Mouse (Mus musculus) heart, embryonic 13.5 days (tissue): ENCODE measurements around the gene Hmgxb4. TPM values are rescaled to one million over a fixed set of nuclear protein-coding genes. Genes with fewer than 3 reads are reported as not detected.

ENCODE experiments used
- ATAC-seq: fragments of 200-750 bp; cut with Nextera tagmentation; 2 replicates; pipeline ENCODE4 v1.8.0; 2017; ENCODE audit warnings: moderate TSS enrichment; ENCODE audit not compliant: insufficient number of reproducible peaks, low FRiP score, low TSS enrichment; ENCODE audit errors: extremely low read depth
- H3K27ac ChIP-seq: fragments of 300-500 bp; sonication (generic); replicated peaks from 2 replicates; pipeline ENCODE4 v1.5.1; 2015; ENCODE audit warnings: moderate library complexity, mild to moderate bottlenecking, inconsistent platforms
- H3K27me3 ChIP-seq: fragments of 300-500 bp; sonication (generic); replicated peaks from 2 replicates; pipeline ENCODE4 v1.6.1; 2015; ENCODE audit warnings: mild to moderate bottlenecking, inconsistent platforms
- H3K36me3 ChIP-seq: fragments of 300-500 bp; sonication (generic); 2 replicates; pipeline ENCODE4 v1.6.1; 2015; ENCODE audit warnings: mild to moderate bottlenecking, inconsistent platforms
- H3K4me1 ChIP-seq: fragments of 300-500 bp; sonication (generic); 2 replicates; pipeline ENCODE4 v1.6.1; 2015; ENCODE audit warnings: inconsistent platforms
- H3K4me2 ChIP-seq: fragments of 300-500 bp; sonication (generic); 2 replicates; pipeline ENCODE4 v1.6.1; 2015; ENCODE audit warnings: inconsistent platforms, mild to moderate bottlenecking, moderate library complexity
- H3K4me3 ChIP-seq: fragments of 300-500 bp; sonication (generic); 2 replicates; pipeline ENCODE4 v1.5.1; 2015; ENCODE audit warnings: moderate library complexity, mild to moderate bottlenecking, inconsistent platforms
- H3K9ac ChIP-seq: fragments of 300-500 bp; sonication (generic); 2 replicates; pipeline ENCODE4 v1.6.1; 2015; ENCODE audit warnings: inconsistent platforms, mild to moderate bottlenecking, moderate library complexity
- H3K9me3 ChIP-seq: fragments of 300-500 bp; sonication (generic); 2 replicates; pipeline ENCODE4 v1.6.1; 2016; ENCODE audit warnings: inconsistent platforms
- WGBS: fragments of 180-500 bp; shearing (Covaris S2); methylation state at CpG from one replicate; pipeline ENCODE4 v1.1.7; 2015; ENCODE audit warnings: mixed read lengths; 5-methylcytosine and 5-hydroxymethylcytosine counted together
- polyA plus RNA-seq: library from polyadenylated mRNA; unstranded; fragments of >200 nt; fragmentation: Nextera tagmentation; extraction: Ambion mirVana; gene quantifications from 2 replicates; pipeline ENCODE4 v1.2.1, GENCODE M21; 2015

Gene Hmgxb4
- polyA plus RNA-seq, 1 experiment from 2014 or later = 23.1 TPM

DNA sequence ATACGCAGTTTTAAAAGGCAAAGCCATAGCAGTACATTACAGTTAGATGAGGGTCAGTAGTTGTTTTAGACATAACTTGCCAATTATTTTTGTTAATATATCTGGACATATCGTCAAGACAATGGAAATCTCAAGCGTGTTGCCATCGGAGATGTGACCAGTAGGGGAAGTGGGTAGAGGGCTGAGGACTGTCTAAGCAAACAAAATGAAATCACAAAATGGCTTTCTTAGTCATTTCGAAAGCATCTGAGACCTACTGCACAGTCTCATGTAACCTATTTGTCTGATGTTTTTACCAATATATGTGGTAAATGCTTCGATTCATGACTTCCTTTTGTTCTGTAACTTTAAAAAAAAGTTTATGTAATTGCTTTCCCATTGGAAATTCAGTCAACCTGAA, 11.3 kb upstream of the Hmgxb4 start:
- no peak for ATAC-seq
- Histone ChIP-seq H3K27ac (no peak overlapping the region), H3K4me1 (no peaks in the 10 kb centered on the region), H3K27me3 (no peaks in the 10 kb centered on the region), H3K9ac (no peak overlapping the region), H3K4me3 (no peak overlapping the region), H3K36me3 (no peaks in the 10 kb centered on the region), H3K4me2 (no peak overlapping the region), H3K9me3 (no peaks in the 10 kb centered on the region)
- 80% methylated on average over 6 of the region's 6 CpGs for WGBS

DNA sequence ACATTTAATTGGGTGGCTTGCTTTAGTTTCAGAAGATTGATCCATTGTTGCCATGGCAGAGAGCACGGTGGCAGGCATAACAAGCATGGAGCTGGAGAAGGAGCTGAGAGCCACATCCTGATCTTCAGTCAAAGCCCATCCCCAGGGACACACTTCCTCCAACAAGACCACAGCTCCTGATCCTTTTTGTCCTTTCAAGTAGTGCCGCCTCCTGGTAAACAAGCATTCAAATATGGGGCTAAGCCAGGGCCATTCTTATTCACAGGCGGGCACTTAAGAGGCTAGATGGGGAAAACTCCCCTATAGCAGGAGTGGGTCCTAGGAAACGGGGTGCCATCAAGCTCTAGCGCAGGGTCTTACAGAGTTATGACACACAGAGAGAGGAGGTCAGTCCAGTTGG, 5.7 kb upstream of the Hmgxb4 start:
- peaks cover 5% of the 10 kb centered on the region; the same call in 1 of the 2 replicates for H3K4me1 ChIP-seq
- H3K27ac ChIP-seq = no peak overlapping the region
- no peaks in the 10 kb centered on the region for H3K36me3 ChIP-seq
- H3K9ac ChIP-seq = no peak overlapping the region
- no peak for ATAC-seq
- 80% methylated on average over 5 of the region's 5 CpGs for WGBS
- H3K27me3 ChIP-seq = no peaks in the 10 kb centered on the region; the same call in 1 of the 2 replicates
- no peak overlapping the region for H3K4me2 ChIP-seq
- H3K4me3 ChIP-seq = no peak overlapping the region
- no peaks in the 10 kb centered on the region for H3K9me3 ChIP-seq

DNA sequence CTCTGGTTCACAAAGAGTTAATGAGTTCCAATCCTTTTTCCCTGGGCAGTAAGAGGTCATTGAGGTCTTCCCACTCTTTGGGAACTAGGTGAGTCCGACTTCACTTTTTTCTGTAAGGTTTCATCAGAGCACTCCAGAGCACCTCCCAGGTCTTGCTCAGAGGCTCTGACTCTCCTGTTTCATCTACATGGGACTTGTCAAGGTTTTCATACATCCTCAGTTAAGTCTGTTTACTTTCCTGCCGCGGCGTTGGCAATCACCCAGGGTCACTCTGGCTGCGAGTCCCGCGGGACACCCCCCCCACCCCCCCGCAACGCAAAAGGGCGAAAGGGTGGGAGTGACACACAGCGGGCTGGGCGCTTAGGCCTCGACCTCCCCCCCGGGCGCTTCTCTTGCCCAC, 3.1 kb upstream of the Hmgxb4 start:
- H3K4me3 ChIP-seq = peak overlapping the region; percentile 15; the same call in 1 of the 2 replicates
- peak overlapping the region; percentile 52 for H3K4me2 ChIP-seq
- no peaks in the 10 kb centered on the region for H3K9me3 ChIP-seq
- WGBS = 15% methylated on average over 15 of the region's 15 CpGs
- peaks cover 15% of the 10 kb centered on the region for H3K4me1 ChIP-seq
- no peak overlapping the region for H3K27ac ChIP-seq
- H3K36me3 ChIP-seq = no peaks in the 10 kb centered on the region
- H3K9ac ChIP-seq = peak overlapping the region; percentile 56; the same call in 1 of the 2 replicates
- ATAC-seq = no peak
- no peaks in the 10 kb centered on the region; the same call in 1 of the 2 replicates for H3K27me3 ChIP-seq

DNA sequence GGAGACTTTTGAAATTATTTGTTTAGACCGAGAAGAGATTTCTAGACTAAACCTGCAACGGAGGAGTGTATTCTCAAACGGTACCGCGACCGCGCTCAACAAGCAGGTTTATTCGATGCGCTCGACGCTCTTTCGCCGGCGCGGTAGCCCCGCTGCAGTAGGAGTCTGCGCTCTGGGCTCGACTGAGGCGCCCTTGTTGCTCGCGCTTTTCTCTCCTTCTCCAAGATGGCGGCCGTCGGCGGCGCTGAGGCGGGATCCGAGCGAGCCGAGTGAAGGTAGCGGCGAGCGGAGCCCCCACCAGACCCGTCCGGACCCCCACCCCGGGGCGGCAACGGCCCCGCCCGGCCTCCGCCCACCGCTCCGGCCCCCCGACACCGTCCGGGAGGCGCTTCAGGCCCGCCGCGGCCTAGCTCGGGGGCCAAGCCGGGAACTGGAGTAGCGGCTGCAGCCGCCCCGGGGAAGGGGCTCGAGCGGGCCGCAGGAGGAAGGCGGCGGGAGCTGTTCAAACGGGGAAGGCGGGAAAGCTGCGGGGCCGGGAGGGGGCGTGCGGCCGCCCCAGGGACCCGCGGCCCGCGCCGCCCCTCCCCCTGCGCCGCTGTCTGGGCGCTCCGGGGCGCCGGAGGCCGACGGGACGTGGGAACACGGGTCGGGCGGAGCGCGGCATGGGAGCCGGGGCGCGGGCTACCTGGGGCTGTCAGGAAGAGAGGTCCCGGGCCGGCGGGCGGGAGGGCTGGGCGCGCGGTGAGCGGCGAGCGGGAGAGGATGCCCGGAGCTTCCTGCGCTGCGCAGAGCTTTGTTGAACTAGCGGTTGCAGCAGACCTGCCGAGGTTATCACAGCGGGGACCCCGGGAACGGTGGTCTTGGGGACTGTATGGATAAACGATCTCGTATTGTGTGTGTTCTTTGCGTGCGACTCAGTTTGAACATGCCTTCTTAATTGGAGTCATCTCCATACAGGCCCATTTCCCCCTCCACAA, 607 bp downstream of the Hmgxb4 start:
- peak; percentile 77; the same call in 1 of the 2 replicates for ATAC-seq
- H3K4me3 ChIP-seq = peak overlapping the region; percentile 85
- H3K27ac ChIP-seq = peak overlapping the region; percentile 95
- under 1% methylated on average over 93 of the region's 111 CpGs for WGBS
- peak overlapping the region; percentile 99 for H3K9ac ChIP-seq
- H3K4me1 ChIP-seq = peaks cover 18% of the 10 kb centered on the region
- H3K27me3 ChIP-seq = no peaks in the 10 kb centered on the region; the same call in 1 of the 2 replicates
- peak overlapping the region; percentile 80 for H3K4me2 ChIP-seq
- H3K36me3 ChIP-seq = peaks cover 3% of the 10 kb centered on the region
- no peaks in the 10 kb centered on the region for H3K9me3 ChIP-seq

DNA sequence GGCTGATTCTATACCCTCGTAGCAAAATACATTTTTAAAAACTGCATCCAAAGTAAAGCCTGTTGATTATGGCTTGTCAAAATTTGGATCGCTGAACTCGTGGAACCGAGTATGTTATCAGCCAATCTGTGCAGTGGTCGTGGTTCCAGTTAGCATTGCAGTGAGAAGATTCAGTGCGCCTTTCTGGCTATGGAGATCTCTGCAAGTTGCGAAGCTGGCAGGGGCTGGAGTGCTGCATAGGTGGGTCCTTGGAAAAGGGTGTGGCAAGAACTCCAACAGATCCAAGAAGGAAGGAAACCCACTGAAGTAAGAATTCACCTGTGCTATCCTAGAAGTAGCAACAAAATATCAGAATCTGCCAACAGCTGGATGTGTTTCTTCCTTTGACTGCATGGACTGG, 1.4 kb downstream of the Hmgxb4 start:
- ATAC-seq = no peak
- Histone ChIP-seq H3K4me2 (peak overlapping the region; percentile 80), H3K27me3 (no peaks in the 10 kb centered on the region; the same call in 1 of the 2 replicates), H3K9me3 (no peaks in the 10 kb centered on the region), H3K4me1 (peaks cover 18% of the 10 kb centered on the region), H3K9ac (peak overlapping the region; percentile 99), H3K36me3 (peaks cover 11% of the 10 kb centered on the region), H3K27ac (peak overlapping the region; percentile 95; the same call in 1 of the 2 replicates), H3K4me3 (peak overlapping the region; percentile 85)
- WGBS = 8% methylated on average over 7 of the region's 7 CpGs

DNA sequence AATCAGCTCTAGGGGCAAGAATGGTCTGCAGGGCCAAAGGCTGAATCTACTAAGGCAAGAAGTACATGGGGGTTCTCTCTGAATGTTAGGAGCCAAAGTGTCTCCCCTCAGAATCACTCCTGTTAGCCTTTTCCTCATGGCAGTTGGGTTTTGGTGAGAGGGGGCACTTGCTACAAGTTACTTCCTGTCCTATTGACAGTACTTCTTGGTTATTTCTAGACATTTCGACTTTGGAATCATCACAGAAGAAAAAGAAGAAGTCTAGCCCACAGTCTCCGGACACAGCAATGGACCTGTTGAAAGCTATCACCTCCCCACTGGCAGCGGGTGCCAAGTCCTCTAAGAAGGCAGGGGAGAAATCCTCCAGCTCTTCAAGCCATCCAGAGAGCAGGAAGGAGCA, 7.3 kb downstream of the Hmgxb4 start:
- ATAC-seq = no peak
- 85% methylated on average over 3 of the region's 3 CpGs for WGBS
- Histone ChIP-seq H3K27me3 (no peaks in the 10 kb centered on the region), H3K4me2 (no peak overlapping the region), H3K27ac (no peak overlapping the region), H3K9me3 (no peaks in the 10 kb centered on the region), H3K4me1 (no peaks in the 10 kb centered on the region), H3K36me3 (peaks cover 66% of the 10 kb centered on the region), H3K4me3 (no peak overlapping the region), H3K9ac (no peak overlapping the region)

DNA sequence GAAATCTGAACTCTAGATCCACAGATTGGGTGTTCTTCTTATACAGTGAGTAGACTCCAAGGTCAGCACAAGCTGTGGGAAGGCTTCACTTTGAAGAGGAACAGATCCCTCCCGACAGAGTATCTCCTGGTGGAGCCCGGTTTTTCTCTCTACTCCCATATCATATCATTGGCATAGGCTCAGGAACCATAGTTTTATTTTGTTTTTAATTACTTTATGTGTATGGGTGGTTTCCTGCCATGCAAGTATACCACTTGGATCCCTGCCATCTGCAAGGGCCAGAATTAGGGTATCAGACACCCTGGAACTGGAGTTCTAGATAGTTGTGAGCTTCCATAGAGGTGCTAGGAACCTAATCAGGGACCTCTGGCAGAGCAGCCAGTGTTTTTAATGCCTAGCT, 15.7 kb downstream of the Hmgxb4 start:
- H3K4me2 ChIP-seq = no peak overlapping the region
- no peak for ATAC-seq
- peaks cover 66% of the 10 kb centered on the region for H3K36me3 ChIP-seq
- H3K27ac ChIP-seq = no peak overlapping the region
- 90% methylated on average over 2 of the region's 2 CpGs for WGBS
- H3K9me3 ChIP-seq = no peaks in the 10 kb centered on the region
- no peaks in the 10 kb centered on the region for H3K27me3 ChIP-seq
- no peak overlapping the region for H3K4me3 ChIP-seq
- H3K4me1 ChIP-seq = peaks cover 5% of the 10 kb centered on the region; the same call in 1 of the 2 replicates
- H3K9ac ChIP-seq = no peak overlapping the region

DNA sequence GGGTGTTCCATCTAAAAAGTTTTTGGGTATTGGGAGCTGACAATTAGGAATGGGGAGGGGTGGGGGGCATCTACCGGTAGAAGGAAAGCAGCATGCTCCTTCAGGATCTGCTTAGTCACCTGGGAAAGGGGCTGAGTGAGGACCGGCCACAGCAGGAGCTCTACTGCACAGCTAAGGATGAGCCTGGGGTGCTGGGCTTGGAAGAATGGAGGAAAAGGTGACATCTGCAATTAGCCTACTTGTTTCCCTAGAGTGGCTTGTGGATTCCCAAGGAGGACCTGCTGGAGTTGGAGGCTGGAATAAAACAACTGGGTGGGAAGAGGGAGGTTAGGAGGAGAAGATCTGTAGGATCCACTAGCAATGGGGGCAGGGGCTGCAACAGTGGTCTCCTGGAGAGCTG, 20.4 kb downstream of the Hmgxb4 start:
- Histone ChIP-seq H3K27me3 (no peaks in the 10 kb centered on the region), H3K4me1 (peaks cover 20% of the 10 kb centered on the region), H3K9me3 (no peaks in the 10 kb centered on the region), H3K4me3 (no peak overlapping the region), H3K36me3 (peaks cover 46% of the 10 kb centered on the region), H3K4me2 (no peak overlapping the region), H3K27ac (no peak overlapping the region), H3K9ac (no peak overlapping the region)
- 47% methylated on average over 2 of the region's 2 CpGs for WGBS
- no peak for ATAC-seq

DNA sequence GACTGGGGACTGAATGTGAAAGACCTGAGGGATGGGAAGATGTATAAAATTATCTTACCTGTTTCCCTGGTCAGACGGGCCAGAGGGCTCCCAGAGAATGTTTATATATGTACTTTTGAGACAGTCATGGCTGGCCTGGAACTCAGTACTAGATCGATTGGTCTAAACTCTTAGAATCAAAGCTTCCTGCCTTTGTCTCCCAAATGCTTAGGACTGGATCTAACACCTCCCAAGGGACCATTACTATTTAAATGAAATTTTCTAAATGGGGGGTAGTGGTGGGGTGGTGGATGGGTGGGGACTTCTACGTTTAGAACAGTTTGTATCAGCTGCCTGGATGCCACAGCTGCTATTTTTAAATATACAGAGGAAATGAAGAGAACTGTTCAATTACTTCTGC, 20.8 kb downstream of the Hmgxb4 start:
- WGBS = 54% methylated on average over 3 of the region's 3 CpGs
- ATAC-seq = no peak
- Histone ChIP-seq H3K4me3 (no peak overlapping the region), H3K36me3 (peaks cover 42% of the 10 kb centered on the region), H3K9me3 (no peaks in the 10 kb centered on the region), H3K9ac (no peak overlapping the region), H3K27me3 (no peaks in the 10 kb centered on the region), H3K4me1 (peaks cover 23% of the 10 kb centered on the region), H3K4me2 (no peak overlapping the region), H3K27ac (no peak overlapping the region)

DNA sequence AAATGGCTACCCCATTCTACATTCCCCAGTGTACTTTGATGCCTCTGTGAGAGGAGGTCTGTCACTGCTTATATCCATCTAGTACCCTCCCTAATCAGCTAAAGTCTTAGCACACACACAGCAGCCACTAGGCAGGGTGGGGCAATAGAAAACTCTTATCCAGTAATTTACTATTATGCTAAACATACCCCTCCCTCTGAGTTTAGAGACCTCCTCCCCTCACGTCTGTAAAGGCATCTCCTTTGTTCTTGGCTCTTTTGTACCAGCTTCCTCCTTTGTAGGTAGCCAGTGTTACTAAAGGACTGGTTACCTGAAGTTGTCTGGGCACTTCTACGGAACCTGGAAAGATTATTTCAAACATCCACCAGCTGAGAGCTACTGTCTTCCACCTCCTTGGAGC, 22.8 kb downstream of the Hmgxb4 start:
- Histone ChIP-seq H3K27me3 (no peaks in the 10 kb centered on the region), H3K9me3 (no peaks in the 10 kb centered on the region), H3K27ac (no peak overlapping the region), H3K36me3 (peaks cover 37% of the 10 kb centered on the region), H3K4me3 (no peak overlapping the region), H3K4me2 (no peak overlapping the region), H3K4me1 (peaks cover 23% of the 10 kb centered on the region), H3K9ac (no peak overlapping the region)
- ATAC-seq = no peak
- WGBS = 67% methylated on average over 2 of the region's 2 CpGs

DNA sequence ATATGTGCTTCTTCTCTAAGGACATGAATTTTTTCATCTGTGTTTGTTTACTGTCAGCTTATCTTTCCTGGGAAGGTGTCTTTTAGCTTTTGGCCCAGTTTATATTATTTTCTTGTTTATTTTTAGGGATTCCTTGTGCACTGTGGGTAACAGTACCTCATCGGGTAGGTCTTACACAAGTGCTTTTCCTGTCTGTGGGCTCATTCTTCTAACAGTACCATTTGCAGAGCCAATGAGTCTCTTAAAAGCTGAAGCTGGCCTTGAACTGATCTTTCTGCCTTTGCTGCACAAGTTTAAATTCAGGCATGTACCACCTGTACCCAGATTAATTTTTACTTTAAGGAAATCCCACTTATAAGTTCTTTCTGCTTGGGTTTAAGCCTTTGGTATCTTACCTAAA, 23.3 kb downstream of the Hmgxb4 start:
- 81% methylated on average over 1 of the region's 1 CpGs for WGBS
- peaks cover 23% of the 10 kb centered on the region for H3K4me1 ChIP-seq
- no peak overlapping the region for H3K27ac ChIP-seq
- no peaks in the 10 kb centered on the region for H3K27me3 ChIP-seq
- H3K36me3 ChIP-seq = peaks cover 39% of the 10 kb centered on the region
- H3K9ac ChIP-seq = no peak overlapping the region
- no peak overlapping the region for H3K4me3 ChIP-seq
- ATAC-seq = no peak
- H3K4me2 ChIP-seq = no peak overlapping the region
- no peaks in the 10 kb centered on the region for H3K9me3 ChIP-seq
